Mouse (Mus musculus) urinary bladder, adult 2 months (tissue): ENCODE data around the gene Fer. TPM values are rescaled to one million over a fixed set of nuclear protein-coding genes. Genes with fewer than 3 reads are reported as not detected.

Experiments
- DNase-seq: peaks from one replicate; pipeline ENCODE4 v3.0.0; 2022; ENCODE audit warnings: low spot score
- polyA plus RNA-seq: library from polyadenylated mRNA; depleted of rRNA; stranded (reverse); fragments of >200 nt; gene quantifications from 2 replicates; pipeline ENCODE4 v1.2.3, GENCODE M21; 2012

Fer gene
- polyA plus RNA-seq, 1 experiment, result 12.9 TPM

DNA sequence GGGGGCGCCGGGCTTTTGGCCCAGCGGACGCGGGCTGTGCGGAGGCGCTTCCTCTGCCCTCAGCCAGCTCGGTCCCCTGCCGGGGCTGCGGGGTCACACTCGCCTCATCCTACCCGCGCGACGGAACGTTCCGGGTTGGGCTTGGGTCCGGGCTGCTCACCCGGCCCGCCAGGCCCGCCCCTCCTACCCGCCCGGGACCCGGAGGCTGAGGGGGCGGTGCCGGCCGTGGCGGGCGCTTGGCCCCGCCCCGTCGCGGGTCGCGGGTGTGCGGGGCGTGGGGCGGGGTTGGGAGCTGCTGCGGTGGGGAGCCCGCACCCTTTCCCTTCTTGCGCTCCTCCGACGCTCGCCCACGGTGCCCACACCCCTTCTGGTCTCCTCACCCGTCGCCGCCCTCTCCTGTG lies 1.3 kb downstream of the Fer start:
- DNase-seq, result no peak

DNA sequence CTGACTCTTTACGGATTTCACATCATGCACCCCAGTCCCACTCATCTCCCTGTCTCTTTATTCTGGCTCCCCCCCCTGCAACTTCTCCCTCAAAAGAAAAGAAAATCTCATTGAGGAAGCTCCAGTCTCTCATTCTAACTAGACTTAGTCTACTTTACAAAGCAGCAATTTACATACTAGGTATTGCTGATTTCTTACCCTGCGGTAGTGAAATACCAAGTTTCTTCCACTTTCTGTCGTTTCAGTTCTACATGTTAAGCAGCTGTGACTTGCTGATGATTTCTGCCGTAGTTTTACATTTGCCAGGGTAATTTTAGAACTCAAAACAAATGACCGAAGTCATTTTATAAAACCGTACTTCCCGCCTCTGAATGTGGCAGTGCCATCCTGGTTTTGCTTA lies 8.9 kb downstream of the Fer start:
- no peak for DNase-seq

DNA sequence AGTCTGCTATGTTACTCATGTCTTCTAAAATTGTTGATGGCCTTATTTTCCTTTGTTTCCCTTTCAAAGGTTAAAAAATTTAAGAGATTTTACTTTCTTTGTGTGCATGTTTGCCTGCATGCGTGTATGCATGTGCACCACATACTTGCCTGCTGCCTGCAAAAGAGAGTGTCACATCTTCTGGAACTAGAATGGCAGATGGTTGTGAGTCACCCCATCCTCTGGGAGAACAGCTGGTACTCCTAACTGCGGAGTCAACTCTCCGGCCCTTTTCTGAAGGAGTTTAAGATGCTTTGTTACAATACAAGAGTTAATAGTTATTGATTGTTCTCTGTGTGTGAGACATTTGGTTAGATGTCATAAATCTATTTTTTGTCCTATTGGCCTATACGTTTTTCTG lies 16.0 kb downstream of the Fer start:
- DNase-seq, result no peak

DNA sequence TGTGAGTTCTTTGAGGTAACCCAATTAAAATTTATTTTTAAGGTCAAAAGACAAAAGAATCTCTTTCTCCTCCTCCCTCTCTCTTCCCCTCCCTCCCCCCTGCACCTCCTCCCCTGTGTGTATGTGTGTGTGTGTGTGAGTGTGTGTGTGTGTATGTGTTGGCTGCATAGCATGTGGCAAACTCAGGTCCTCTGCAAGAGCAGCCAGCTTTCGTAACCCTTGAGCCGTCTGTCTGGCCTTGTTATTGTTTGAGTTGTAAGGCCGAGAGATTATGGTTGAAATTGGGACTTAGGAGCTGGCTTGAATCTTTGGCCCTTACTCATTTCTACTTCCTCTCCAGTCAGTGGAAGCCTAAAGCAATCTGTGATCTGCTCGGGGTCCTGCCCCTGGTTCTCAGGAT lies 17.1 kb downstream of the Fer start:
- no peak for DNase-seq

DNA sequence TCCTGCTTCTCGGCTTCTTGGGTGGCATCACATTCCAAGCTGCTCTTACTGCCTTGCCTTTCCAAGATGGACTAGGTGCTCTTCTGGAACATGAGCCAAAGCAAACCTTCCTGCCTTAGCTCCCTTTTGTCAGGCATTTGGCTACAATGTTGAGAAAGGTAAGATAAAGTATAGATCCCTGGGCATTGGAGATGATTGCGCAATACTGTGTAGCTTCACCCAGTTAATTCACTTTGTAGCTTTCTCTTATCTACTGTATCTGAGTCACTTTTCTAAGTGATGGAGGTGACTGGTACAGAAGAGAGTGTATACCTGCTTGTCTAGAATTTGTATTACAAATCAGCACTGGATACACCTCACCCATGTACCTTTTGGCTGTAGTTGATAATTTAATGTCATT lies 24.1 kb downstream of the Fer start:
- DNase-seq, result no peak

DNA sequence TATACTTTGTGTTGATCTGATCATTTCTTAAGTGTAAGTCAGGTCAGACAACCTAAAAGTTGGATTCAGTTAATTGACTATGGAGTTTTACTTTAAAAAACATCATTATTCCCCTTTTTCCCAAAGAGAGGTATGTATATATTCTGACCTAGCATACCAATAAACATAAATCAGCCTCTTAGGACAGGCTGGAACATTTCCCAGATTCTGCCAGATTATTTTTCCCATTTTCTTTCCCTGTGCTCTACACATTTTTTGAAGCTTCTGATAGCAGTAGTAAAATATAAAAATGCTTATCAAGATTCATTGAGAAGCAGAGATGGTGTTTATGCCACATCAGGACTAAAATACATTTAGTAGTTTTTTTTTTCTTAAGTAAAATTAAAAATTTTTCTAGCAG lies 27.7 kb downstream of the Fer start:
- DNase-seq, result no peak

DNA sequence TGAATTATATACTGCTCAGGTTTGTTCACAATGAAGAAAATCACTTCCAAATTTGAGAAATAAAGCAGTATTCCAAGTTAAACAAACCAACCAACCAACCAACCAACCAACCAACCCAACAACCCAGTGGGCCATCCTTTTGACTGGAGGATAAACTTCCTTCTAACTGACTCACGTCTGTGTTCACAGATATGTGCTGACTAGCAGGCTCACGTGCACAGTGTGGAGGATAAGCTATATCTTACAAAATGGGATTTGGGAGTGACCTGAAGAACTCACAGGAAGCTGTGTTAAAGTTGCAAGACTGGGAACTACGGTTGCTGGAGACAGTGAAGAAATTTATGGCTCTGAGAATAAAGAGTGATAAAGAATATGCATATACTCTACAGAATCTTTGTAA lies 33.0 kb downstream of the Fer start:
- no peak for DNase-seq

DNA sequence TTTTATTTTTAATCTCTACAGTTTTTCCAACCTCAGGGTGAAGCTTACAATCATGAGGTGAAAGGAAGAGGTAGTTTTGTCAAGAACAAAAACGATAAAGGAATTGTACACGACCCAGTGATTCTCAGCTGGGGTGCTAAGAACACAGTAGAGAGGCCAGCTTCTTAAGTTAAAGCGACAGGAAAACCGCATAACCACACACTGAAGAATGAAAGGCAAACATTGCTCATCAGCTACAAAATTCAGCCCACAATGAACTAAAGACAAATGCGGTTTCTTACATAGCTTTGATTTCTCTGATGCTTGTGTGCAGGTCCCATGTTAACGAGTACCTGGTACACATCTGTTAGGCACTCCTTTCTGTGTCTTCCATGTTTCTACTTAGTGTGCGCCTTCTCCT lies 34.2 kb downstream of the Fer start:
- no peak for DNase-seq

DNA sequence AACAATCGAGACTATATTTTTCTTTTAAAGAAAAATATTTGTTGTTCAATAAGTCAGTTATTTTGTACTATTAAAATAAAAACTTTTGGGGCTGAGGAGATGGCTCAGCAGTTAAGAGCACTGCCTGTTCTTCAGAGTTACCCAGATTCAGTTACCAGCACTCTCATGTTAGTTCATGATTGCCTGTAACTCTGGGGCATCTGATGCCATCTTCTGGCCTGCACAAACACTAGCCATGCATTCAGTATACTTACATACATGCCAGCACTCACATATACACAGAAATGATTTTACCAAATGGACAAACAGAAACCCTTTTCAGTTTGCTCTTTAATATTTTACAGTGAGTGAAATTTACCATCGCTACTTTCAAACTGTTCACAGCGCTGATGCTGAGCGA lies 46.4 kb downstream of the Fer start:
- DNase-seq, result no peak

DNA sequence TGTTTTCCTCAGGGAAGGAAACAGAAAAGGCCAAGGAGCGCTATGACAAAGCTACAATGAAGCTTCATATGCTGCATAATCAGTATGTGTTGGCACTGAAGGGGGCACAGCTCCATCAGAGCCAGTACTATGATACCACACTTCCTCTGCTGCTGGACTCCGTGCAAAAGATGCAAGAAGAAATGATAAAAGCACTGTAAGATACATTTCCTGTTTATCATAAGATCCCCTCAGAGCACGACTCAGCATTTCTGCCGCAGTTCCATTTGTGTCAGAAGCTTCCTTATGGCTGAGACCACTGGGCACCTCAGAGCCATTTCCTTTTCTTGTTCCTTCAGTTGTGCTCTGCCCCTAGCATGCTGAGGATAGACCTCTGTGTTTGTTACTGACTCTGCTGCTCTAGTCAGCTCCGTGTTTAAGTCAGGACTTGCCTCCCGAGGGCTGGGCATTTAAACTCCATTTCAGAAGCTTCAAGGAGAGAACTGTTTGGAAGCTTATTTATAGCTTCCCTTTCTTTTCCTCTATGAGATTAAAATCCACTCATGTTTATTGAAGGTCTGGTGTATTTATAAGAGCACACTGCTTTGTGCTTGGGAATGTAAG lies 58.8 kb downstream of the Fer start:
- DNase-seq, result no peak

DNA sequence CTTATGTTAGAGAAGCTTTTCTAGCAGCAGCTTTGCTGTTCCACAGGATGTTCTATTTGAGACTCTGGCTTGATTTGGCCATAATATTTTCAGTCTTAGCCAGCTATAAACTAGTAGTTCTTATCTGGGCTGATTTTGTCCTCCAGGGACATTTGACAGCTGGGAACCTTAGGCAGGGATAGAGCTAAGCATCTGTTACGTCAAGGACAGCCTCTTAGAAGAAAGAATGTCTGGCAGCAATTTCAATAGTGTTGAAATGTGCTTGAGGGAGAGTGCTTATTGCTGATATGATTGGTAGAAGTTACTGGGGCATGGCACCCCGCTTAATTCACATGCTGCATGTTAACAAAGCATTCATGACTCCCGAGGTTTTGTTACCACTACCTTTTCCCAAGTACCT lies 62.7 kb downstream of the Fer start:
- DNase-seq, result no peak

DNA sequence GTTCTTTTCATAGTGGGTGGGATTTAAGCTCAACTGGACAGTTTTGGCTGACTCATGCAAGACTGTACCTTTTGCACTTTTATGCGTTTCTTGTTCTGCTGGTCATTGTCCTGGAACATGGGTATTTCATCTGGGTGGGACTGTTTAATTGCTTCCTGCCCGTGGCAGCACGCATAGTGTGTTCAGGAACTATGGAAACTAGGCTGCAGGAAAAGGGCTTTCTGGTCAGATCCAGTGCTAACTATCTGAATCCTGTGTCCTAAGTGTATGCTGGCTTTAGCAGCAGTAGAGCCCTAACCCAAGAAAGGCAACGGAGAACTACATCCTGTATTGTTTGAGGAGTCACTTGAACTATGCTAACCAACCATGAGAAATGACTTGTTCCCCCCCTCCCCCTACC lies 67.8 kb downstream of the Fer start:
- DNase-seq, result no peak

DNA sequence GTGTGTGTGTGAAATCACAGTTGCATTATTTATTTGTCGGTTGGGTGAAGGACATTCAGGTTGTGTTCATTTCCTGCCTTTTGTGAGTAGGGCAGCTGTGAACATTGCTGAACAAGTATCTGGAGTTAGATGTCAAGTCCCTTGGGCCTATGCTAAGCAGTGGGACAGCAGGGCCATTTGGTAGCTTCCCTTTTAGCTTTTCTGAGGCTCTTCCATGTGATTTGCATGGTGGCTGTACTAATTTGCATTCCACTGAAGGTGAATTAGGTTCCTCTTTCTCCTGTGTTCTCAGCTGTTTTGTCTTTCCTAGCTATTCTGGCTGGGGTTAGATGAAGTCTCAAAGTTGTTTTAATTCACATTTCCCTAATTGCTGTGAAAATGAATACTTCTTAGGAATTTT lies 68.7 kb downstream of the Fer start:
- no peak for DNase-seq

DNA sequence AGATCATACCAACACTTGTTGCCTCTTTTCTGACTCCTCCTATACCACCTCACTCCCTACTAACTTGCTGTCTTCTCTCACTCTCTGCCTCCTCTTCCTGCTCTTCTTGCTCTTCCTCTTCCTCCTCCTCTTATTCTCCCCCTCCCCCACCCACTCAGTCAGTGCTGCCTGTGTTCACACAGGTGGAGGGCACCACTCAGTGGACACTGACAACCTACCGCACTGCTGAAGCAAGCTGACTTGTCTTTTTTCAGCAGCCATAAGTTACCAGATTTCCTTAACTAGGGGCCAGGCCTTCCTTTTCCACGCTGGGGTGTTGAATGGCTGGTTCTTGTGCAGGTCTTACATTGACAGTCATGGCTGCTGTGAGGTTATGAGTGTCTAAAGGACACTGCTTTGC lies 72.5 kb downstream of the Fer start:
- DNase-seq, result no peak

DNA sequence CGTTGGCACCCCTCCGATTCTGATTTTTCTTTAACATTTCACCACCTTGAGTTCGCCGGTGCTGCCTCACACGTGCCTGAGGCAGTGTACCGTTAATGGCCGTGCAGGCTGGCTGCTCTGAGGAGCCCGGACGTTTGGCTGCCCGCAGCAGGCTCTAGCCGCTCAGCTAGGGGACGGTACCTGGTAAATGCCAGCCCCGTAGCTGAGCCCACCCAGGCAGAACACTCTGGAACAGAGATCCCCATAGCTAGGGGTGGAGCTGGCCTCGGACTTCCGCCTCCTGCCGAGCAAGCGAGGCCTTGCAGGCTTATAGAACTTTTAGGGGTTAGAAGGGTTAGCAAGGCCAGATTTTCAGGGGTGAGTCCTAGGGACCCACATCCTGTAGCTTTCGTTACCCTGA lies 75.0 kb downstream of the Fer start:
- no peak for DNase-seq

DNA sequence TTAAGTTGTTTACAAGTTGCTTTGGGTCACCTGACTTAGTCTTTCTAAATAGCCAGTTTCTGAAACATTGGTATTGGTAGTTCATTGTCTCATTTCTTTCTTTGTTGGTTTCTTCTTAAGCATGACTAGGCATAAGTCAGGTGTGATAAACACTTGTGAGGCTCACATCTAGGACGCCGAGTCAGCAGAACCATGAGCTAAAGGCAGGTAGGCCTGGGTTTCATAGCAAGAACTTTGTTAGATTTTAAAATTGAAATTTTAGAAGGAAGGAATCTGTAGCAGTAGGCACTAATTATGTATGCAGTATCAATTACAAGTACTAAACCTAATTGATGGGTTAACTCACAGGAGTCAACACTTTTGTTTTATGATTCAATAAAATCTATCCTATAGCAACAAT lies 83.9 kb downstream of the Fer start:
- DNase-seq, result no peak

DNA sequence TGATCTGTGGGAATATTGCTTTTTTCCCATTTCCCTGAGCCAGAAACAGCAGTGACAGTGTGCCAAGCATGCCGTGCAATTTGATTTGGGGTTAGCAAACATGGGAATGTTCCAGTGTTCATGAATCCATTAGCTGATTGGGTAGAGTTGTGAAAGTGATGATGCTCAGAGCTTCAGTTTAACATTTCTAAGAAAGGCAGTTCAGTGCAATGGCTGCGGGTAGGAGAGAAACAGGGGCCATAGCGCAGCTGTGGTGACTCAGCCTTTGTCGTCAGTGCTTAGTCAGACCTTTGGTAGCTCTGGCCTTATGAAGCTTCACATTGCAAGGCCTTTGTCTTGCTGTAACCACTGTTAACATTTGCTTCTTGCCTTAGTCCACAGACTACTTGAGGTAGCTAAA lies 85.9 kb downstream of the Fer start:
- DNase-seq, result no peak

DNA sequence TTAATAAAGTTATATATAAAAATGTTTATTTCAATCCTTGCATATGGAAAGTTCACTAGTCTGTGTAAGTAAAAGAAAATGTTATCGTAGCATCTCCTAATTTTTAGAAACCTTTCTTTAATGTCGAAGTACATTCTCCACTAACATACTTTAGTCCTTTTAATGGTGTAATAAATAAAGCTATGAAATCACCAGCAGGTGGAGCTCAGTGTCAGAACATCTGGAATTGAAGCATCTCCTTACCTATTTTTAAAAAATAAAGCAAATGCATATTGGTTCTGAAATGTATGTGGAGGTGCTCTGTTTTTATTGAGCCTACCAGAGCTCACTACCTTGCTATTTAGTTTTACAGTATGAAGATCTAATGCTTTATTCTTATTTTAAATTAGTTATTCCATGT lies 88.6 kb downstream of the Fer start:
- DNase-seq, result no peak

DNA sequence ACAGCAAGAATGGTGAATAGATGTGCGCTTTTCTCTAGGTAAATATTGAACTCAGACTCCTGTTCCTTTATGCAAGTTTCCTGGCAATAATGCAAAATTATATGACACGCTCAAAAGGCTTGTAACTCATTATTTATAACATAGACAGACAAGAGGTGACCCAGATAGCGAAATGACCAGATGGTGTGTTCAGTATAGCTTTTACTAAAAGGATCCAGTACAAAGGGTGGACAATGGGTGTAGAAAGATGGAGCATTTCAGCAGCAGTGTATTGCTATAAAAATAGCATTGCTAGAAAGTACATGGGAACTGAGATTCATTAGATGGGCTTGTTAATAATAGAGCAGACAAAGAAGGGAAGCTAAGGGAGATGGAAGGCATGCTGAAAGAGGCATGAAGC lies 104.2 kb downstream of the Fer start:
- no peak for DNase-seq

DNA sequence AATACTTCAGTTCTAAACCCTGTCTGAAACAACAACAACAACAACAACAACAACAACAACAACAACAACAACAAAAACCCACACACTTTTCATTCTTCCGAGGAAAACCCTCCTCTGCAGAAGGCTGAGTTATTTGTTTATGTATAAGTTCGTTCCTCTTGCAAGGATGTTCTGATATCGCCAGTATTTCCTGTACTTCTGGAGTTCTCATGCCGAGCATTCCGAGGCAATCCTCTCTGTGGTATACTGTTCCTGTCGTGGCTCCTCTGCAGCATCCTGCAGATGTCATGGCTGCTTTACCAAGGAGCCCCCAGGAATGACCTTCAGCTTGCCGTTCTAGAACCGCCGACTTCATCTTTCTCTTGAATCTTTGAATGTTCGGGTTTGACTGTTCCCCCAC lies 106.6 kb downstream of the Fer start:
- no peak for DNase-seq

DNA sequence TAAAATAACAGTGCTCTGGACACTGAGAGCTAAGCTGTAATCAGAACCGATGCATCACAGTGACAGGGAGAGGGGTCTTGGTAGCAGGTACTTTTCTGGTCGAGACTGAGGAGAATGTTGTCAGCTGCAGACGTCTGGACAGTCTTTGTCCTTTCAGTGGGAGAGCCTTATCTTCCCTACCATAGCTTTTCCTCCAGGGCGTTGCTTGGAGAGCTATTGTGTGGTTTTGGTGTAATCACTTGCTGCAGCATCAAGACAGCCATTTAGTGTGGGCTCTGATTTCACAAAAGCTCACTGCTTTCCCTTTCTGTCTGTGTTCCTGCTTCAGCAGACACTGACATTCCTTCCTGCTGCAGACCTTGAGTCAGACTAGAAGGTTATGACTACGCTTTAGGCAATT lies 107.4 kb downstream of the Fer start:
- DNase-seq, result no peak

DNA sequence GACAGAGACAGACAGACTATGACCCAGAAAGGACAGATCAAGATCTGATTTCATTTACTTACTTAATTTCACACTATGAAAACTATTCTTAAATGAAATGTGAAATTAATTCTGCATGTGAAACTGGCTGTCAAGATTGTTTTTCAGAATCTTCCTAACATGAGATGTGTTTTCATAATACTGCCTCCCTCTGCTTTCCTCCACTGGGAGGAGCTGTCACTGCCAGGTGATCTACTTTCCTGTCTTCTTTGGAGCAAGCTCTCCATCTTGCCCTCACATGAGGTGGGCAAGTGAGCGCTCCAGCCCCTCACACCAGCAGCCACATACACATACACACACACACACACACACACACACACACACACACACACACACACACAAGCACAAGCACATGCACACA lies 108.1 kb downstream of the Fer start:
- no peak for DNase-seq

DNA sequence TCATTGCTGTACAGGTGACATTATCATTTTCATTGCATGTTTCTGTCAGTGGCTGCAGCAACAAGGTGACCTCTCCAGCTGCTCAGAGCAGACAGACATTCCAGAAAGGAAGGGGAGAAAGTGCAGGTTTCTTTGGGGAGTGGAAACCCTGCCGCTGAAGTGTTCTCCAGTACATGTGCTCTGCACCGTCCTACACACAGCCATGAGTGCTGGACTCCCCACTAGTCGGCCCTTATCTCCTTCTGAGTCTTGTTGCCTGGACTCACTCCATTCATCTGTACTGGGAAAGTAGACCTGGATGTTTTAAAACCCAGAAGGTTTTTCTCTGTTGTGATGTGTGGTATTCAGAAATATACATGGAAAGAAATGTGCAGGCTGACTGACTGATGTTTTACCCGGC lies 109.3 kb downstream of the Fer start:
- DNase-seq, result no peak

DNA sequence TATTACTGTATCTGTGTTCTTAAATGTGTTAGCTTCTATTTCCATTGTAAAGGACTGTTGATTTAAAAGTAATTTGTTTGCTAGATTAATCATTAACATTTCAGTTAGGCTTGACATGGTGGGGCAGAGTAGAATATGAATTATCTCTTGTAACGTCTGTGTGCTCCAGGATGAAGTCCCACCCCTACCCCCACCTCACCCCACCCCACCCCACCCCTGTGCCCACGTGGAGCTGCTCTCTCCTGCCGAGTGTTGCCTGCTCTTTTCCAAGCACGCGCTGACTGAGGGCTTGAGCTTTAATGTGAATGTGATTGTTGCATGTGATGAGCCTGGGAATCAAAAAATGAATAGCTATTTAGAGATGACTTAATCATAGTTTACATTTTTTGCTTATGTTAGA lies 110.9 kb downstream of the Fer start:
- DNase-seq, result no peak

DNA sequence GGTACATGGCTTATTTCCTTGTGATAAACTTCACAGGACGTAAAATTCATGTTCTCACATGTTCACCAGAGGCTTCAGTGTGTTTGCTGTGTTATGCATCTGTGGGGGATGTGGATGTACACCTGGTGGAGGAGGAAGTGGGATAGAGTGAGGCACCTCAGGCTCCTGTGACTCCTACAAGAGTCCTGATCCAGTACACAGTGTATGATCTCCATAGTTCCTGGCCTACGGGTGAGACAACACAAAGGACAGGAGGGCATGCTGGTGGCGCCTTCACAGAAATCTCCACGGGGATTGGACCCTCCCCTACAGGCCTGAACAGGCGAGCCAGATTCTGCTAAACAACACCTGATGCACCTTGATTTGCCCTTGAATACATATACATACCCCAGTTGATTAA lies 111.4 kb downstream of the Fer start:
- DNase-seq, result no peak
